Mouse (Mus musculus) adrenal gland, postnatal 4 days (tissue): ENCODE results near the gene Slc35b2. TPM values are rescaled to one million over a fixed set of nuclear protein-coding genes. Genes with fewer than 3 reads are reported as not detected.

Experiments used
- DNase-seq, 2 experiments: peaks; one replicate each; pipeline ENCODE4 v3.0.0; 2021 to 2022; ENCODE audit warnings: low spot score in 2 of 2, mixed read lengths in 2 of 2
- total RNA-seq, 2 experiments: library from RNA; stranded (reverse); gene quantifications; 2 replicates each; pipeline ENCODE4 v1.2.3; 2021

The Slc35b2 gene
- total RNA-seq, 2 experiments from 2014 or later = 69.2 to 71.8 TPM

DNA sequence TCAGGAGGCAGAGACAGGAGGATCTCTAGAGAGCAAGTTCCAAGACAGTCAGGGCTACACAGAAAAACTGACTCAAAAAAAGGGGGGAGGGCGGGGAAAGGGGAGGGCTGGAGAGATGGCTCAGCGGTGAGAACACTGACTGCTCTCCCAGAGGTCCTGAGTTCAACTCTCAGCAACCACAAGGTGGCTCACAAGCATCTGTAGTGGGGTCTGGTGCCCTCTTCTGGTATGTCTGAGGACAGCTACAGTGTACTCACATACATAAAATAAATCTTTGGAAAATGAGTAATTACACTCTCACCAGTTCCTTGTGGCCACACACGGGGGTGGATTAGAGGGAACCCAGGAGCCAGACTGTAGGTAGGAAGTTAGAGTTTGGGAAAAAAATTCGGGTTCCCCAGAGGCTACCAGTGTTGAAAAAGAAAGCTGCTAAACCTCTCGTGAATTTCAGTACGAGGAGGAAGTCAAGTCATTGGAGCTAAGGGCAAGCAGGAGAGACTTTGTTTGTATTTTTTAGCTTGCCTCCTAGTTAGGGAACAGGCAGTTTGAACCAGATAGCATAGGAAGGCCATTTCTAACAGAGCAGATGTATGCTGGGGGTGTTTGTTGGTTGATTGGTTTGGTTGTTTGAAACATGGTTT lies 19.2 kb downstream of the Slc35b2 start:
- DNase-seq = no peak

DNA sequence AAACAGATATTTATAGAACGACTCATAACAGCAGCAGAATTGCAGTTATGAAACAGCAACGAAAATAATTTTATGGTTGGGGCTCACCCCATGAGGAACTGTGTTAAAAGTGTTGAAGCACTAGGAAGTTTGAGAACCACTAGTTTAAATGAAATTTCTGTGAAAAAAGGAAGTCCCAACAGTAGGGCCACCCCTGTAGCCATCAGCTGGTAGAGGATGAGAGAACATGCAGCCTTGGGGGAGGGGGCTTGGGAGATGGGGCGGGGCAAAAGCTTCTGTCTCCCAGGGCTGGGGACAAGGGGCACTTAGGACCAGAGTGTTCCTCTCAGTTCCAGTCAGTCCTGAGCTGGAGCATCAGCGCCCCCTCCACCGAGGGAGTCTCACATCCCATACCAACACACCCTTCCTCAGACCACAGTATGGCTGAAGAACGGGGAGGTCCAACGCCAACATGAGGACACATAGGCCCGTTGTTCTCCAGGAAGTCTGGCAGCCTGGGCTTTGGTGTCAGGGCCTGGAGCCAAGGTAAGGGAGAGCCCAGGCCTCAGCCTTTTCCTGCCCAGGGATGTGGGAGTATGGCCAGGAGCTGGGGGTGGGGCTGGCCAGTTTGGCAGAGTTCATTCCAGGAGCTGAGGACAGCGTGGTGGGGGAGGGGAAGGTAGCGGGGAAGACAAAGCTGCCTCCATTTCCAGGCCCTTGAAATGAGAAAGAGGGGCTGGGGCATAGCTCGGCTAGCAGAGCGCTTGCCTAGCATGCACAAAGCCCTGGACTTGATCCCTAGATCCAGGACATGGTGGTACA lies 20.6 kb downstream of the Slc35b2 start:
- peak in 1 of 2 experiments; percentile 62 for DNase-seq

DNA sequence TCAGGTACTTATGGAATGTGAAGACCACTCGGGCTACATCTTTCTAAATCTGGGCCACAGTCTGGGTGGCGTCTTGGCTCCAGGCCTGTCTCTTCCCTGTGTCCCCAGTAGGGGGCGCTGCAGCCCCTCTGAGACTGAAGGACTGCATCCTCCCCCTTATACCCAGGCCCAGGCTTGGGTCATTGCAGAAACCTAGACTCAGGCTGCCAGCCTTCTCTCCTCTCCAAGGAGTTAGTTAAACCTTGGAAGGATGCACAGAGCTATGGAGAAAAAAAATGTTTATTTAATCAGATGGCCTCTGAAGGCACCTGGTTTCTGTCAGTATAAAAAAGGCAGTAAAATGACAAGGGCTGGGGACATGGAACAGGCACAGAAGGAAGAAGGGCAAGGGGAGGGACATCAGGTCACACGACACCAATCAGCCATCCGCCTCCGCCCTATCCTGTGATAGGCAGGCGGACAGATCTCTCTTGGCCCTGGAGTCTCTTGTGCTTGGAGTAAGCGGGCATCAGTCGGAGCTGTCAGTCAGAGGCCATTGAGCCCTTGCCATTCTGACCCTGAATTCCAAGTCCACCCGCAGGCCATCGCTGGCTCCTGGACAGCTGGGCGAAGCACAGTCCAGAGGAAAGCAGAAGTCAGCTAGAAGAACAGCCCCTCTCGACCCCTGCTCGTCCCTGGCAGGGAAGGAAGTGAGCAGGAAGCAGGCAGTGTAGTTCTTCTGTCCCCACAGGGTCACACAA lies 21.4 kb downstream of the Slc35b2 start:
- peak in 1 of 2 experiments; percentile 67 for DNase-seq

DNA sequence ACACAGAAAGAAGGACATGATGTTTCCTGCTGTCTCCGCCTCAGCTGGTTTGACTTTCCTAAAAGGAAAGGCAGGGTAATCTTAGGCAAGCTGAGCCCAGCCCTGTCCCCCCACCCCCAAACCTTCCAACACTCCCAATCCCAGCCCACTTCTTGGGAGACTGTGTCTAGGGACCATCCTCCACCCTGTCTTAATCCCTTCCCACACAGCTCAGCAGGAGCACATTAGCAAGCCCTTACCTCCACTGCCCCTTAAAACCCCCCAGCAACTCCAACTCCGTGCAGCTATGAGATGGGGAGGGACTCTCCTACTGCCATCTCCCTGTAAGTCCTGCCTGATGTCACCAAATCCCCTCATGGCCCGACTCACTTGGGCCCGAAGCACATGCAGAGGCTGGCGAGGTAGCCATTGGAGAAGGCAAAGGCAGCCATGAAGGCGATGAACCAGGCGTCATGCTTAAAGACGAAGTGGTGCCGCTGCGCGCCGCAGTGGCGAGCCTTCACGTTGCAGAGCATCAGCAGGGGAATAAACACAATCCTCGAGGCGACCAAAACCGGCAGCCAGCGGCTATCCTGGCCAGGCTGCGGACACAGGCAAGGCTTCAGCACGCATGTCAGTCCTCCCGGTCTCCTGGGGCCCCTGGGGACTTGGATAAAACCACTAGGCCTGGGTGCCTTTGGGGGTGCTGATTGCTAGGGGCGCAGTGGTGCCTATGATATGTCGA lies 22.2 kb downstream of the Slc35b2 start:
- DNase-seq = no peak

DNA sequence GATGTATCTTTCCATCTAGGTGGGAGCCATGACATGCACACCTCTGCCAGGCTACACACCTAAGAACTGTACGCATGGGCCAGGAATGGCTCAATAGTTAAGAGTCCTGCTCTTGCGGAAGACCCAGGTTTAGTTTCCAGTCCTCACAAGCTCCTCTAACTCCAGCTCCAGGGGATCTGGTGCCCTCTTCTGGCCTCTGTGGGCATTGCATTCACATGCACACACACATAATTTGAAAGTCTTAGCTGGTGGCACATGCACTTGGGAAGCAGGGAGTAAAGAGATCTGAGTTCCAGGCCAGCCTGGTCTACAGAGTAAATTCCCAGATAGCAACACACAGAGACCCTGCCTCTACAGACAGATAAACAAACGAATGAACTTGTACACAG lies 22.8 kb downstream of the Slc35b2 start:
- no peak for DNase-seq

DNA sequence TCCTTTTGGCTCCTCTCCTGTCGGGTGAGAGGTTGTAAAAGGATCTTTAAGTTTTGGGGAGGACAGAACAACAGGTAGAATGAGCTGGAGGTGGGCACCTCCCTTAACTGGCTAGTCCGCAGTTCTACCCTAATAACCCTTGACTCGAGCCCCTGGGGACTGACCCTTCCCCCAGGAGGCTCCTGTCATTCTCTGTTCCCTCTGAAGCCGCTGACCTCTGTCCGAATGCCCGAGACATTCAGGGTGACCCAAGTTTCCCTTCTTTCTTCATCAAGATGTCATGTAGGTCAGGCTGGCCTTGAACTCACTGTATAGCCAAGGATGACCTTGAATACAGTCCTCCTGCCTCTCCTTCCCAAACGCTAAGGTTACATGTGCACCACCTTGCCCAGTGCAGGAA lies 24.7 kb downstream of the Slc35b2 start:
- no peak for DNase-seq

DNA sequence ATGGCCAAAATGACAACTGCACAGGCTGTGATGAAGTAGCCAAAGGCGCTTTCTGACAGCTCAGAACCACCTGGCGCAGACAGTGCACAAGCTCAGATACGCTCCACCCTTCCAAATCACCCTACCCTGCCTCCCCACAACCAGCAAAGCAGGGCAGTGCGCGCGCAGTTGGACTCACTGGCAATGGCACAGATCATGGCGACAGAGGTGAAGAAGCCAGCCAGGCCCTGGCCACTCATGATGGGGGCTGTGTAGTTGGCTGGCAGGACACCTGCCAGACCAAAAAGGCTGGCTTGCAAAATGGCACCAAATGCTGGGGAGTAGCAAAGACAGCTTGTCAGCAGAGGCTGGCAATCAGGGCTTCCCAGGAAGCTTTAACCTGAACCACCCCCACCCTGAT lies 25.6 kb downstream of the Slc35b2 start:
- no peak for DNase-seq

DNA sequence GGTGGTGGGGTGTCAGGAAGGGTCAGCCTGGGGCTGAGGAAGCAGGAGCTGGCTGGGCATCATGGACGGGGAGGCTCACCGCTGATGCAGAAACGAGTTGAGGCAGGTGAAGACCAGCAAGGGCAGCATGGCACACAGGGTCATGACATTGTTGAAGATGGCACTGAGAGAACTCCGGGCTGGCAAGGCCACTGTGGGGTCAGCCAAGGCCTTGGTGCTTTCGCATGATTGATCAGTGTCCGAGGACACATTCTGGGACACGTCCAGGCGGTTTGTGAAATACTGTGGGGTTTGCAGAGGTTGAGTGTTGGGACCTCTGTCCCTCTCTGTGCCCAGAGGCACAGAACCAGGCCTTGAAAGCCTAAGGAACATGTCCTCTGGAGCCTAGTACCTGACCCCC lies 26.2 kb downstream of the Slc35b2 start:
- no peak for DNase-seq

DNA sequence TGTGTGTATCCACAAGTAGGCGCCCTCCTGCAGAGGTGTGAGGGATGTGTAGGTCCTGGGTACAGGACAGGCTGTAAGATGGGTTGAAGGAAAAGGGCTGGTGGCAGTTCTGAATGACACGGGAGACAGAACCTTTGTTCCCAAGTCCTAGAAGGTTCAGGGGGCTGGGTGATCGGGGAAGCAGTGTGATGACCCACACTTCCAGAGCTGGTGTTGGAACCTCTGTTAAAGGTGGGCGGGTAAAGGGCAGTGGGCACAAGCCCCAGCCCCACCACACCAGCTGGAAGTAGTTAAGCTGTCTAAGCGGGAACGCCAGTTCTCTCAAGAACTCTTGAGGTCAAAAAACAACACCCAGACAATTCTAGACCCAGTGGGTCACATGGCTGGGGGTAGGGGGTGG lies 26.7 kb downstream of the Slc35b2 start:
- no peak for DNase-seq

DNA sequence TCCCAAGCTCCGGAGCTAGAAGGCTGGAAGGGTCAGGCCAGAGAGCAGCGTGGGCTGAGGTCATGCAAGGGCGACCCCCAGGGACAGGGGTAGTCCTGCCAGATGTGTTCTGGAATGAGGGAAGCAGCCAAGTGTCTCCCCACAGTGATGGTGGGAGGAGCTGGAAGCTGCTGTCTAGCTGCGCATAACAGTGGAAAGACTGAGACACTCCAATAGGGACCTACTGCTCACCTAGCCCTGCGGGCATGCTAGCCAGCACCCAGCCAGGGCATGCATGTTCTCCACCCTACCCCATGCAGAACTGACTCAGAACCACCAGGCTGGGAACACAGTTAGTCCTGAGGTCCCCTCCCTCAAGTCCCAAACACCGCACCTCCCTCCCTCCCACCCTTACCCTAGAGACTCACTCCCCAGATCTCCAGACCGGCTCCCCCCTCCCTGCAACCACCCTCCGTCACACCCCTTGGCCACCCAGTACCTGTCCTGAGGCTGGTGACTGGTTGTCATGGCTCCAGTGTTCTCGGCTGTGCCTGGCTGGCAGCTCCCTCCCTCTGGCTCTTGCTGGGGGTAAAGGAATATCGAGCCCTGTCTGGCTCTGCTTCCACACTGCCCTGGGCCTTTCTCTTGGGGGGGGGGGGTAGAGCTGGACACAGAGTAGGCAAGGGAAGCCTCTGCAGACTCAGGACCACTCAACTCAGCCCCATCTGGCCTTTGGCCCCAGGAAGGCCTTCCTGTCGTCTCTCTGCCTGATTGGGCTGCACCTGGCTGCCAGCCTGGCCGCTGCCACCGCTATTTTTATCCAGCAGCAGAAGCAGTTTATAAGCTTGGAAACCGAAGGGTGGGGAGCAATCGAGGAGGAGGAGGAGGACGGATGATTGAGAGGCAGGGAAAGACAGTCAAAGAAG lies 28.3 kb downstream of the Slc35b2 start:
- DNase-seq = no peak

DNA sequence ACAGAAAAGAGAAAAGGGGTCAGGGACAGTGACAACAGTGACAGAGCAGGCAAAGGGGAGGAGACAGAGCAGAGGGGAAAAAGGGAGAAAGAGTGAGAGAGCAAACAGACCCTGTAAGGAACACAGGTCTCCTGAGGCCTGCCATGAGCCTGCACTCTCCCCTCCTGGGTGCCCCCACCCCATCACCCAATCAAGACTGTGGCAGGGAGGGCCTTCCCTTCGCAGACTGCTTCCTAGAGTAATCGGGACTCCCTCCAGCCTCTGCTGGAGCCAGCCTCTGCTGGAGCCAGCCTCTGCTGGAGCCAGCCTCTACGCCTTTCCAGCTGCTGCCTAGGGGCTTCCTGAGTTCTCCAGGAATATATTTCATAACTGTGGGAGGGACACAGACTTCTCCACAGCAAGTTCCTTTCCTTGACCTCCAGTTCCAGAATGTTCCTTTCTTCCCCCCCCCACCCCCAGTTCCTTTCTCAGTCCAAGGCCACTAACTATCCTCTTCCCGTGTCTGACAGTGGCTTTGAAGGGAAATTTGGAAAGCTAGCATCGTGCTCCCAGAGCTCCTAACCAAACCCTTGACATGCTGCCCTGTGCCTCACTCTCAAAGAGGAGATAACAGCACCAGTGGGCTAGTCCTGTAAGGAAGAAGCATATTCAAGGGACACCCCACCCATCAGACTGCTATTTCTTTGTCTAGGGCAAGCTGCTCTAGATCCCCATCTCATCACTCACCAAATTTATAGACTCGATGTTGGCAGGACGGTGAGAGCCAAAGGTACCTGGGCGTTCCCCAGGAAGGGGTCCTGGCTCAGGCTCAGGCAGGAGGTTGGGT lies 29.1 kb downstream of the Slc35b2 start:
- no peak for DNase-seq

DNA sequence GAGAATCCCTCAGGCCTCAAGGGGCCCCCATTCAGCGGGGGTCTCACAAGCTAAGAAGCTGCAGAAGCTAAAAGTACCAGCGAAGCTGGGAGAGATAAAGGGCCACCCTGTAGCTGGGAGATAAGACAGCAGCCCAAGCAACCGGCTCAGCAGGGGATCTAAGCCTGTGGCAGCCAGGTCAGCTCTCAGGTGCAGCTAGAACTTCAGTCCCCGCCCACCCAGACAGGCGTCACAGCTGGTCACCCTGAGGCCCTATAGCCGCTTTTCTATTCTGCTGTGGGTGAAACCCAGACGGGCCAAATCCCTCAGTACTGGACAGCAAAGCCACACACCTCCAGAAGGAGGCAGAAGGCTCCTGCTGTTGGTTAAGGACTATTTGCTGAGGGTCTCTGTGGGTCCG lies 29.8 kb downstream of the Slc35b2 start:
- DNase-seq = no peak

DNA sequence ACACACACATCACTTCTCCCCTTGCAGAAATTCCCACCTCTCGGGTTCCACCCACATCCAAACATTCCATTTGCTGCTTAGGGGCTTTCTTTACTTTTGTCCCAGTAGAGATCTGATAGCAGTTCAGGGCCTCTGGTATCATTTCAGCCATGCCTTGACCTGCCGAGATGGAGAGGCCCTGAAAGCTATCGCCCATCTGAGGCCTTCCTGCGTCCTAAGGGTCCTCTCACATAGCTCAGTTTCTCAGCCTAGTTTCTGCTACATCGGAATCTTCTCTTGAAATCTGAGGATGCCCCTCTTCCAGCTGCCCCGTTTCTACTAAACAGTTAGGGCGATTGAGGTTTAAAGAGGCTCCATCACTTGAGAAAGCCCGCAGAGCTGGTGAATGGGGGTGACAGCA lies 30.5 kb downstream of the Slc35b2 start:
- DNase-seq = no peak

DNA sequence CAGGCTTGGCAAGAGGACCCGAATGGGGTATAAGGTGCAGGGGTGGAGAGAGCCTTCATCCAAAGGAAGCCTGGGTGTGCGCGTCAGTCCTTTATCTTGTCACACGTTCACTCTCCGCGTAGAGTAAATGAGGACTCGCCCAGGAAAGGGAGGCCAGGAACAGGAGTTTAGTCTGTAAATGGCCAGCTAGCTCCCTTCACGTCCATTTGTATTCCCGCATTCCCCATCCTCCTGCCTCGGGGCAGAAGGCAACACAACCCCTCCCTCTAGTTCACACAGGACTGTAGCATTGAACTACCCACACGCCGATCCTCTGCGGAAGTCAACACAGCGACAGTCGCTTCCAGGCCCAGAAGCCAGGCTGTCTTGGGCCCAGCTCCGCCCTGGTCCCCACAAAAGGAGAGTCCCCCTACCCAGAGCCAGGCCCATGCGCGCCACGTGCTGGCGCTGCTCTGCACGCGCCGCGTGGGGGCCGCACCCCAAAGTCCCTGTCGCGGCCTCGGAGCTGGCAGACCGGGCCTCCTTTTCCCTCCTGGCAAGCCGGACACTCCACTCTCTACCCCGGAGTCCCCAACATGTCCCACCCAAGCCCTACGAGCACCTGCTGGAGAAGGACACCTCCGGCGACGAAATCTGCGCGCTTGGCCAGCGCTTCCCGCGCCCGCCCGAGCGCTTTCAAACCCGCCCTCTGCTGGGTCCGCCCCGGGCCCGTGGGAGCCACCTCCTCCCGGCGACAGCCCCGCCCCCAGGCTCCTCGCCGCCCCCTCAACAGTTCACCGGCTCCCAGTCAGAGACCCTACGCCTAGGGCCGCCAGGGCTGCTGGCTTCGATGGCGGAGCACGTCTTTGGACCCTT lies 31.4 kb downstream of the Slc35b2 start:
- DNase-seq = peak; percentile 59 to 67

DNA sequence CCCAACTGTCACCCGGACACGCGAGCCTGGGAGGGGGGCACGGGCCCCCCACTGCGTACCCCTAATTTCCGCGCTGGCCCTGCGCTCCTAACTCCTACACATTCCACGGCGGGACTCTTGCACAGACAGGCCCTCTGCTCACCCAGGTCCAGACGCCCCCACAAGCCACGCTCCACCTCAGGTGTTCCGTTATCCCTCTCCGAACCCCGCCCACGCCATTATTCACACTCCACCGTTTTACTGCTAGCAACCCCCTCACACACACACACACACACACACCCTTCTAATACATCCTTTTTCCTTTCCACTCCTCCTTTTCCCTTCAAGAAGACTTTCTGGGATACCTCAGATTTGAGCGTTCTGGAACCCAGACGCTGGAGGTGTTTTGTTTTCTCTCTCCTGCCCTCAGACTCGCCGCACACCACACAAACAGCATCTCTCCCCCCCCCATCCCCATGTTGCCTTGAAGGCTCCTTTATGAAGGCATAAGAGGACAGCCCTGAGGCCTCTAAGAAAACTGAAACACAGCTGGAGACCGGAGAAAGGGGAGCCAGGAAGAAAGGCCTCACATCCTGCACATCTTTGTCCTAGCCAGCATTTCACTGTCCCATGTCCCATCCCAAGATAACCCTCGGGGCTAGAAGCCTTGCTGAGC lies 32.2 kb downstream of the Slc35b2 start:
- DNase-seq = no peak

DNA sequence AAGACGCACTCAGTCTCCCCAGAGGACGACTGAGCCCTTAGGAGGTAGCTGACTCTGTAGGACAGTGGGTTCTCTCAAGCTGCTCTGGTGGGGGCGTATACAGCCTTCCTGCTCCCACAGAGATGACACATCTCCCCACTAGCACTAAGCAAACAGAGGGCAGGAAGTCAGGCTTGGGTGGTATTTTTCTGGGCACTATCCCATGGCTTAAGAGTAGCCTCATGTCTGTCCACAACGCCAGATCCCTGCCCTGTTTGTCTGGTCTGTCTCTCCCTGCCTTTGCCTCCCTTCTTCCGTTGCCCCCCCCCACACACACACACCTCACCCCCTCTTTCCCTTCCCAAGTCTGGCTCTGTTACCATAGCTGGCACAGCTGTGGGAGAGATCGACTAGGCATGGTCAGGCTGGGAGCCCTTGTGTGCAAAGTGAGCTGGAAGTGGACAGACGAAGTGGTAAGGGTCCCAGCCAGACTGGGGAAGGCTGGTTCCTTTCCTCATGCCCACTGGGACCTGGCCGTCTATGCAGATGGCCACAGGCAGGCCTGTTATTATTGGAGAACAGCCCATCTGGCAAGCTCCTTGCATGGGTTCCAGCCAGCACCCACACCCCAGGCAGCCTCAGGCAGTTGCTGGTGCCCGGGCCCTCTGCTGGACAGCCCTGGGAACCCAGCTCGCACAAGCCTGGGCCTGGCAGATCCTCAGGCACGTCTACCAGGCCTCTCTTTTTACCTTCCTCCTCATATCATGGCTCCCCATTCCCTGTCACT lies 33.1 kb downstream of the Slc35b2 start:
- DNase-seq = peak in 1 of 2 experiments; percentile 69

DNA sequence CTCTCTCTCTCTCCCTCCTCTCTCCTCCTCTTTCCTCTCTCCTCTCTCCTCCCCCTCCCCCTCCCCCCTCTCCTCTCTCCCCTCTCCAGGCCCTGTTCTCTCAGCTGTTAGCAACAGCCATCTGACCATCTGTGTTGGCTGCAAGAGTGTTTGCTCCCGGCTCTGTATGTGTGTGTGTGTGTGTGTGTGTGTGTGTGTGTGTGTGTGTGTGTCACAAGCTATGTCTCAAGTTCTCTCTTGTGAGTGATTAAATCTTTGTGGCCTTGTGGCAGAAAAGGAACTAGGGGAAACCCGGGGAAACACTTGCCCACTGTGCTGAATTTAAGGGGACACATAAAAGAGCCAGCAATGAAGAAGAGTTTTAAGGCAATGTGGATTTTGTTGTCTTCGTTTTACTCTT lies 34.1 kb downstream of the Slc35b2 start:
- no peak for DNase-seq
